Mouse (Mus musculus) heart, embryonic 12.5 days (tissue): ENCODE data around the gene Rnf121. TPM values are rescaled to one million over a fixed set of nuclear protein-coding genes. Genes with fewer than 3 reads are reported as not detected.

Experiments
- ATAC-seq: fragments of 200-750 bp; cut with Nextera tagmentation; 2 replicates; pipeline ENCODE4 v1.8.0; 2017; ENCODE audit warnings: moderate TSS enrichment, moderate library complexity; ENCODE audit not compliant: insufficient number of reproducible peaks, low FRiP score
- H3K27ac ChIP-seq: fragments of 300-500 bp; sonication (generic); 2 replicates; pipeline ENCODE4 v1.5.1; 2016; ENCODE audit warnings: mild to moderate bottlenecking, moderate library complexity; ENCODE audit not compliant: poor library complexity, severe bottlenecking
- H3K27me3 ChIP-seq: fragments of 300-500 bp; sonication (generic); replicated peaks from 2 replicates; pipeline ENCODE4 v1.6.1; 2016; ENCODE audit warnings: mild to moderate bottlenecking, moderate library complexity
- H3K36me3 ChIP-seq: fragments of 300-500 bp; sonication (generic); 2 replicates; pipeline ENCODE4 v1.6.1; 2016; ENCODE audit warnings: mild to moderate bottlenecking, moderate library complexity
- H3K4me1 ChIP-seq: fragments of 300-500 bp; sonication (generic); replicated peaks from 2 replicates; pipeline ENCODE4 v1.6.1; 2016; ENCODE audit warnings: mild to moderate bottlenecking
- H3K4me2 ChIP-seq: fragments of 300-500 bp; sonication (generic); 2 replicates; pipeline ENCODE4 v1.6.1; 2016; ENCODE audit warnings: mild to moderate bottlenecking, moderate library complexity
- H3K4me3 ChIP-seq: fragments of 300-500 bp; sonication (generic); 2 replicates; pipeline ENCODE4 v1.5.1; 2016; ENCODE audit warnings: mild to moderate bottlenecking
- H3K9ac ChIP-seq: fragments of 300-500 bp; sonication (generic); 2 replicates; pipeline ENCODE4 v1.6.1; 2016; ENCODE audit warnings: mild to moderate bottlenecking, moderate library complexity
- H3K9me3 ChIP-seq: fragments of 300-500 bp; sonication (generic); replicated peaks from 2 replicates; pipeline ENCODE4 v1.6.1; 2016; ENCODE audit warnings: mild to moderate bottlenecking, moderate library complexity
- WGBS: fragments of 180-500 bp; shearing (Covaris S2); methylation state at CpG from one replicate; pipeline ENCODE4 v1.1.7; 2016; 5-methylcytosine and 5-hydroxymethylcytosine counted together
- polyA plus RNA-seq: library from polyadenylated mRNA; unstranded; fragments of >200 nt; fragmentation: Nextera tagmentation; extraction: Ambion mirVana; gene quantifications from 2 replicates; pipeline ENCODE4 v1.2.1, GENCODE M21; 2016

Rnf121 gene
- polyA plus RNA-seq, 1 experiment from 2014 or later = 21.3 TPM

- Histone ChIP-seq H3K27ac (no peak overlapping the region), H3K36me3 (peaks cover 97% of the 10 kb centered on the region), H3K4me3 (no peak overlapping the region), H3K4me1 (no peaks in the 10 kb centered on the region; the same call in 1 of the 2 replicates), H3K9ac (no peak overlapping the region), H3K27me3 (no peaks in the 10 kb centered on the region), H3K4me2 (no peak overlapping the region), H3K9me3 (no peaks in the 10 kb centered on the region)
- ATAC-seq = no peak
- 63% methylated on average over 14 of the region's 14 CpGs for WGBS
These were observed 66.9 kb downstream of the Rnf121 start for GRCm38 (mm10) chr7:101998194-101998927.

- Histone ChIP-seq H3K36me3 (peaks cover 95% of the 10 kb centered on the region), H3K9ac (no peak overlapping the region), H3K4me3 (no peak overlapping the region), H3K27me3 (no peaks in the 10 kb centered on the region), H3K4me1 (no peaks in the 10 kb centered on the region; the same call in 1 of the 2 replicates), H3K9me3 (no peaks in the 10 kb centered on the region), H3K4me2 (no peak overlapping the region), H3K27ac (no peak overlapping the region)
- ATAC-seq = no peak
- 86% methylated on average over 3 of the region's 3 CpGs for WGBS
These were observed 71.0 kb downstream of the Rnf121 start for GRCm38 (mm10) chr7:101994241-101994640.

- Histone ChIP-seq H3K9me3 (no peaks in the 10 kb centered on the region), H3K4me3 (no peak overlapping the region), H3K9ac (no peak overlapping the region), H3K27me3 (no peaks in the 10 kb centered on the region), H3K4me1 (no peaks in the 10 kb centered on the region), H3K27ac (no peak overlapping the region), H3K36me3 (peaks cover 70% of the 10 kb centered on the region), H3K4me2 (no peak overlapping the region)
- 89% methylated on average over 3 of the region's 3 CpGs for WGBS
- ATAC-seq = no peak
These were observed 80.2 kb downstream of the Rnf121 start for GRCm38 (mm10) chr7:101985081-101985480.

- Histone ChIP-seq H3K27me3 (no peaks in the 10 kb centered on the region), H3K4me1 (no peaks in the 10 kb centered on the region), H3K9me3 (no peaks in the 10 kb centered on the region), H3K4me2 (no peak overlapping the region), H3K36me3 (peaks cover 54% of the 10 kb centered on the region), H3K4me3 (no peak overlapping the region), H3K9ac (no peak overlapping the region), H3K27ac (no peak overlapping the region)
- no peak for ATAC-seq
- WGBS = 88% methylated on average over 1 of the region's 1 CpGs
These were observed 82.5 kb downstream of the Rnf121 start for GRCm38 (mm10) chr7:101982735-101983134.

GRCm38 (mm10) chr7:101974505-101974904, 90.8 kb downstream of the Rnf121 start:
- ATAC-seq = no peak
- Histone ChIP-seq H3K9ac (no peak overlapping the region), H3K36me3 (peaks cover 24% of the 10 kb centered on the region), H3K9me3 (no peaks in the 10 kb centered on the region), H3K27ac (no peak overlapping the region), H3K4me1 (peaks cover 36% of the 10 kb centered on the region), H3K4me2 (no peak overlapping the region), H3K27me3 (no peaks in the 10 kb centered on the region), H3K4me3 (no peak overlapping the region)
- 34% methylated on average over 2 of the region's 2 CpGs for WGBS

- WGBS = 80% methylated on average over 3 of the region's 3 CpGs
- no peak overlapping the region for H3K4me3 ChIP-seq
- no peak for ATAC-seq
These were observed 91.5 kb downstream of the Rnf121 start for GRCm38 (mm10) chr7:101973730-101974129.

GRCm38 (mm10) chr7:101971721-101972120, 93.5 kb downstream of the Rnf121 start:
- peaks cover 56% of the 10 kb centered on the region for H3K4me1 ChIP-seq
- peak overlapping the region; percentile 87 for H3K9ac ChIP-seq
- ATAC-seq = no peak
- WGBS = 42% methylated on average over 2 of the region's 2 CpGs
- H3K27me3 ChIP-seq = no peaks in the 10 kb centered on the region
- peaks cover 9% of the 10 kb centered on the region for H3K36me3 ChIP-seq
- H3K27ac ChIP-seq = peak overlapping the region; percentile 99
- peak overlapping the region; percentile 75 for H3K4me2 ChIP-seq
- peak overlapping the region; percentile 70 for H3K4me3 ChIP-seq
- no peaks in the 10 kb centered on the region for H3K9me3 ChIP-seq

More at GRCm38 (mm10) chr7:101973730-101974129, 91.5 kb downstream of the Rnf121 start:
- Histone ChIP-seq H3K36me3 (peaks cover 21% of the 10 kb centered on the region), H3K9ac (no peak overlapping the region), H3K27ac (no peak overlapping the region), H3K27me3 (no peaks in the 10 kb centered on the region), H3K4me2 (no peak overlapping the region), H3K9me3 (no peaks in the 10 kb centered on the region), H3K4me1 (peaks cover 40% of the 10 kb centered on the region)

GRCm38 (mm10) chr7:101970821-101971461, 94.3 kb downstream of the Rnf121 start:
- H3K36me3 ChIP-seq = peaks cover 3% of the 10 kb centered on the region; the same call in 1 of the 2 replicates
- H3K4me1 ChIP-seq = peaks cover 59% of the 10 kb centered on the region
- H3K9me3 ChIP-seq = no peaks in the 10 kb centered on the region
- no peaks in the 10 kb centered on the region for H3K27me3 ChIP-seq
- peak overlapping the region; percentile 99 for H3K27ac ChIP-seq
- peak; percentile 65 for ATAC-seq
- WGBS = 5% methylated on average over 19 of the region's 19 CpGs
- H3K4me2 ChIP-seq = peak overlapping the region; percentile 75
- peak overlapping the region; percentile 87 for H3K9ac ChIP-seq
- peak overlapping the region; percentile 70 for H3K4me3 ChIP-seq

- Histone ChIP-seq H3K4me1 (peaks cover 59% of the 10 kb centered on the region), H3K27ac (peak overlapping the region; percentile 99), H3K27me3 (no peaks in the 10 kb centered on the region), H3K36me3 (peaks cover 3% of the 10 kb centered on the region; the same call in 1 of the 2 replicates), H3K9me3 (no peaks in the 10 kb centered on the region), H3K4me3 (peak overlapping the region; percentile 70), H3K9ac (peak overlapping the region; percentile 87), H3K4me2 (peak overlapping the region; percentile 75)
- 2% methylated on average over 13 of the region's 17 CpGs for WGBS
- ATAC-seq = peak; percentile 78
These were observed 94.9 kb downstream of the Rnf121 start for GRCm38 (mm10) chr7:101970429-101970775.

GRCm38 (mm10) chr7:101969694-101970428, 95.4 kb downstream of the Rnf121 start:
- Histone ChIP-seq H3K9ac (peak overlapping the region; percentile 87), H3K4me1 (peaks cover 55% of the 10 kb centered on the region), H3K36me3 (no peaks in the 10 kb centered on the region; the same call in 1 of the 2 replicates), H3K4me2 (peak overlapping the region; percentile 75), H3K27ac (peak overlapping the region; percentile 99), H3K9me3 (no peaks in the 10 kb centered on the region), H3K27me3 (no peaks in the 10 kb centered on the region), H3K4me3 (peak overlapping the region; percentile 70)
- peak; percentile 92 for ATAC-seq
- under 1% methylated on average over 48 of the region's 53 CpGs for WGBS
